Mouse (Mus musculus) embryonic fibroblast, embryonic 13.5 days (primary cell): Measurements from ENCODE around the gene Gpr155. TPM values are rescaled to one million over a fixed set of nuclear protein-coding genes. Genes with fewer than 3 reads are reported as not detected.

Source experiments
- H3K27ac ChIP-seq: 2 replicates; pipeline ENCODE4 v1.5.1; 2012; ENCODE audit warnings: low read length, control low read depth, inconsistent platforms; ENCODE audit not compliant: insufficient read depth
- H3K4me1 ChIP-seq: 2 replicates; pipeline ENCODE4 v1.6.1; 2011; ENCODE audit warnings: low read length; ENCODE audit not compliant: control insufficient read depth, insufficient read depth
- H3K4me3 ChIP-seq: 2 replicates; pipeline ENCODE4 v1.5.1; 2011; ENCODE audit warnings: mild to moderate bottlenecking, control low read depth, low read length; ENCODE audit not compliant: insufficient read depth
- CTCF ChIP-seq: IDR thresholded peaks from 2 replicates; pipeline ENCODE4 v1.5.1; 2011; ENCODE audit warnings: mild to moderate bottlenecking, control low read depth, low read length, moderate library complexity, borderline replicate concordance; ENCODE audit not compliant: insufficient read depth
- POLR2A ChIP-seq: IDR thresholded peaks from 2 replicates; pipeline ENCODE4 v1.6.1; 2011; ENCODE audit warnings: low read depth, mild to moderate bottlenecking, control low read depth, low read length, moderate library complexity
- polyA plus RNA-seq: library from polyadenylated mRNA; stranded (reverse); fragments of >200 nt; gene quantifications from 2 replicates; pipeline ENCODE4 v1.2.4, GENCODE M21; 2011; ENCODE audit warnings: low read depth; ENCODE audit not compliant: missing spikeins, insufficient read length

Gene Gpr155
- 1.6 and 1.8 TPM in 2 replicates for polyA plus RNA-seq

DNA sequence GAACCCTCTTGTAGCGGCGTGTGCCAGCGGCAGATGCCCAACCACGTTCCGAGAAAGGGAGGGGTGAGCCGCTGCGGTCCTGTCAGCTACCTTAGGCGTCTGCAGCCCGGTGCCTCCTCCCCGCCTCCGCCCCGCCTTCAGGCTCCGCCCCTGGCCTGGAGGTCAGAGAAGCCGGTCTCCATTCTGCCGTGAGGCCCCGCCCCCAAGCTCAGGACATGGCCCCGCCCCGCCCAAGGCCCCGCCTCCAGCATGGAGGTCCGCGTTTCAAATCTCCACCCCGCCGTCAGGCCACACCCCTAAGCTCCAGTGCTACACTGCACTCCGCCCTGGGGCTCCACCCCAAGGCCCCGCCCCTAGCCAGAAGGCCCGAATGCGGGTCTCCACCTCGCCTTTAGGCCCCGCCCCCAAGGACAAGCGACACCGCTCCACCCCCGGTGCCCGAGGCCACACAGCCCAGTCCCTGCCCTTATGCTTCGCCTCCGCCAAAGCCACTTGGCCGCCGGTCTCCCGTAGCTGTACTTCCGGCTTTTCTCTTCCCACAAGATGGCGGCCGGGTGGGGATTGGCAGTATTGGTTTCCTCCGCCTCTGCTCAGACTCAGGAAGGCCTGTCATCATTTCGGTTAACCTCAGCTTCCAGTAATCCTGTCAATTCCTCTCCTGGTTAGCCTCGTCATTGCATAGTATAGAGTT lies at the start of gene Gpr155:
Gpr155 (minus strand) TSS at position 217 of the 691 bp plus-strand sequence.
- peak; percentile 83 for TF ChIP-seq POLR2A
- no peak for TF ChIP-seq CTCF
- H3K27ac ChIP-seq, result peak within 1 kb of the TSS; percentile 61
- H3K4me3 ChIP-seq, result peak within 1 kb of the TSS; percentile 64
- no peaks in the 10 kb centered on the region for H3K4me1 ChIP-seq

DNA sequence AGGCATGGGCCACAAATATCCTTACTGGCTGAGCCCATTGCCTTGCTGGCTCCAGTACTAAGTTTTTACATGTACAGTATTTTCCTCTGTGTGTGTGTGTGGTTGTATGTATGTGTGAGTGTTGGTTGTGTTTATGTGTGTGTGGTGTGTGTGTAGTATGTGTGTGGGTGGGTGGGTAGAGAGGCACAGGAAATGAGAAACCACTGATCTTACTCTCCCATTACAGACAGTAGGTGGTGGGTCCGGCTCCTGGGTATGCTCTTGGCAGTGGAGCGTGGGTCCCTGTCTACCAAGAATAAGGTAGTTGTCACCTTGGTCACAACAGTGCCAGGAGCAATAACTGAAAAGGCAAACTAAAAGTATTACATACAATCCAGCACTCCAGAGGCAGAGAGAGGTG lies 49.5 kb upstream of the Gpr155 start:
- Histone ChIP-seq H3K4me1 (no peaks in the 10 kb centered on the region; the same call in 1 of the 2 replicates), H3K4me3 (no peak overlapping the region), H3K27ac (no peak overlapping the region)
- no peak for TF ChIP-seq POLR2A
- TF ChIP-seq CTCF, result no peak

DNA sequence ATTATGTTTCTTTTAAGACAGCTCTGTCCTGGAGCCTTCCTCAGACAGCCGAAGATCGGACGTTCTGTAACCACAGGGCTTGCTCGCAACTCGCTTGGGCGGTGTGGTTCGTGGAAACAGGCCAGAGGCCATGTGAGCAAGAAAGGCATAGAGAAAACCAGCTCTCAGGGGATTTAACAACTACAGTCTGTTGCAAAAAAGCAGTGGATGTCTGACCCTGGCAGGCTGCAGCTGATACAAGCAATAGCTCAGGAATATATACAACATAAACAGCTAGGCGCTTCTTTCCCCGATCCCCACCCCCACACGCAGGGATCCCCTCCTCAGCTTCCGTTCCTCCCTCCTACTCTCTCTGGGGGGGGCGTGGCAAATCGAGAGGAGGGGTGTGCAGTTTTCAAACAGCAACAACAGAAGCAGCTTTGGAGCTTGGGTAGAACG lies 45.6 kb upstream of the Gpr155 start:
- no peak overlapping the region for H3K4me3 ChIP-seq
- peaks cover 4% of the 10 kb centered on the region for H3K4me1 ChIP-seq
- TF ChIP-seq POLR2A (no peak), CTCF (no peak)
- H3K27ac ChIP-seq, result no peak overlapping the region

DNA sequence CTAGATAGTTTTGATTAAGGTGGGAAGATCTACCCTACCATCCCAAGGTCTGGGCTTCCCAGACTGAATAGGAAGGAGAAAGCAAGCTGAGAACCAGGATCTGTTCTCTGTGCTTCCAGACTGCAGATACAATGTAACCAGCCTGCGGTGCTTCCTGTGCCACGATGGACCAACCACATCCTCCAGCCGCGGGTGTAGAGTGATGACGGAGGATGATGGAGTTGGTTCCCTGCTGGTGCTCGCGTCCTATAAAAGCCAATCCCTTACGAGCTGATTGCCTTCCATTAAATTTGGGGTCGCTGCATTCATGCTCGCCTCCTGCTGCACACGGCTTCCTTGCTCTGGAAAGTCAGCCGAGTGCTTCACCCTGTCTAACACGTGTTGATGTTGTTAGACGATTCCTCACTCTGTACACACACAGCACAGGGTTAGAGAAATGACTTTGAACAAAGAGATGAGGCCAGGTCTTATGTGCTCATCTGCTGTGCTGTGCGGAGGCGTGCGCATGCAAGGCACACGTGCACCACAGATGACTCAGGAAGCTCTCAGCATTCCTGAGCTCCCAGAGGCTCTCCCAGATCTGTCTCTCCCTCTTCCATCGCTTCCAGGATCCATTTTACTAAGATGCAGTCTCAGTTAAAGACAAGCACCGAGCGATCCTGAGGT lies 42.6 kb upstream of the Gpr155 start:
- Histone ChIP-seq H3K27ac (peak overlapping the region; percentile 45), H3K4me3 (no peak overlapping the region), H3K4me1 (peaks cover 4% of the 10 kb centered on the region)
- TF ChIP-seq POLR2A (no peak), CTCF (no peak)

DNA sequence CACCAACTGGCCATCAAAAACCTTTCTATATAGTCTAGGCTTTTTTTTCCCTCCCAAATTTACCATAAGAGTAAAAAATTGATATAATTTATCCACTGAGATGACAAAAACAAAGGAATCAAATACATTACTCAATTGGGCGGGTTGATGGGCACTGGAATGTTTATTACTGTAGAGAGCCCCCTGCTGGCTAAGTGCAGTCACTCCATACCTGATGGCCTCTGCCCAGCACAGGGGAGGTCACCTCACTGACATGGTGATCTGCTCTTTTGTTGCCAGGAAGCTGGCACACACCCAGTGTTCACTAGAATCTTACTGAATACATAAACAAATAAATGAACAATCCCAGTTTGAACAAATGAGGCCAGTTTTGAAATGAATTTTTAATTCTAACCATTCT lies 40.9 kb upstream of the Gpr155 start:
- Histone ChIP-seq H3K4me1 (peaks cover 4% of the 10 kb centered on the region), H3K4me3 (no peak overlapping the region), H3K27ac (no peak overlapping the region)
- TF ChIP-seq POLR2A (no peak), CTCF (peak; percentile 53; the same call in 1 of the 2 replicates)

DNA sequence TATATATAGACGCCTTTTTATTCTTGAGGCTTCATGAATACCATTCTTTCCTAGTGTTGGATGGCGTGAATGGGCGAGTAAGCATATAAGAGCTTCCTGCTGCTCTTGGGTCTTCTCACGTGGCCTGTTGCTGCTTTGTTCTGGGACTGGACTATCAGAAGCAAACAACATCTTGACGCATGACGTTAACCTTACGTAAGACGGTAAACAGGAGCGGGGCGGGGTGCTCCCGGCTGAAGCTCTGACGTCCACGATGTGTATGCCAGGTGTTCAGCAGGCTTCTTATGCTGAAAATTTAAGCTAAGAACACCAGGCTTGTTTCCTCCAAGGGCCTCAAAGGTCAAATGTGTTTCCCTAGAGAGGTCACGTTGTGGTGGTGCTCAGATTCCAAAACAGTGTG lies 39.5 kb upstream of the Gpr155 start:
- Histone ChIP-seq H3K27ac (no peak overlapping the region), H3K4me3 (no peak overlapping the region), H3K4me1 (peaks cover 4% of the 10 kb centered on the region)
- TF ChIP-seq CTCF, result no peak

DNA sequence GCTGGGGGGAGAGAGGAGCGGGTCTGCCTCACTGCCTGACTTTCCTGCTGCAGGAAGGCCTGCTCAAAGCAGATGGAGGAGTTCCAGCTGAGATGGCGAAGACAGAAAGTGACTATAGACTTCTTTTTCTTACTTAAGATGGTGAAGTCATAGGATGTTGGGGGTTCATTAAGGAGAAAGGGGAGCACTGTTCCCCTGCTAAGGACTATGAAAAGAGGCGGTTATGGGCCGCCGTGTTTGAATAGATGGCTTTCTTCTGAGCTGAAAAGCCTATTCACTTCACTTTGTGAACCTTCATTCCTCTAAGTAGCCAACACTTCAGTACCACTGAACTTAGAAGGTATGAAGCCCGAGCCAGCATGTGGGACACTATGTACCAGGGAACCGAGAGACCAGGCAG lies 33.4 kb upstream of the Gpr155 start:
- TF ChIP-seq POLR2A (no peak), CTCF (no peak)
- no peak overlapping the region for H3K27ac ChIP-seq
- H3K4me1 ChIP-seq, result no peaks in the 10 kb centered on the region
- H3K4me3 ChIP-seq, result no peak overlapping the region

DNA sequence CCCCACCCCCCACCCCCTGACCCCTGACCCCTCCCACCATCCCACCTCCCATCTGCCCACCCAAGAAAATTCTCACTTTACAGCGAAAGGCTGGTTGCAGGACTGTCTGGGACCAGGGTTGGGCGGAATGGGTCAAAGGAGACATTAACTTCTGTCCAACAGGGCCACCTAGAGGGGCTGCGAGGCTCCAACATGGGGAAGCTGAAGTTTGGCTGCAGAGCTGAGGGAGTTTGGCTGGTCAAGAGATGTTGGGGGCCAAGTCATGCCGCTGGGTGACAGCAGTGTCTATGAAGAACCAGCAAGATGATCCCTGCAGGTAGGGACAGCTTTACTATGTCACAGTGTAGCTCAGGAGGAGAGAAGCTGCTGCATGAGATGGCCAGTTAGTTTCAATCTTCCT lies 32.9 kb upstream of the Gpr155 start:
- TF ChIP-seq POLR2A (no peak), CTCF (no peak)
- H3K4me3 ChIP-seq, result no peak overlapping the region
- H3K27ac ChIP-seq, result no peak overlapping the region
- no peaks in the 10 kb centered on the region for H3K4me1 ChIP-seq

DNA sequence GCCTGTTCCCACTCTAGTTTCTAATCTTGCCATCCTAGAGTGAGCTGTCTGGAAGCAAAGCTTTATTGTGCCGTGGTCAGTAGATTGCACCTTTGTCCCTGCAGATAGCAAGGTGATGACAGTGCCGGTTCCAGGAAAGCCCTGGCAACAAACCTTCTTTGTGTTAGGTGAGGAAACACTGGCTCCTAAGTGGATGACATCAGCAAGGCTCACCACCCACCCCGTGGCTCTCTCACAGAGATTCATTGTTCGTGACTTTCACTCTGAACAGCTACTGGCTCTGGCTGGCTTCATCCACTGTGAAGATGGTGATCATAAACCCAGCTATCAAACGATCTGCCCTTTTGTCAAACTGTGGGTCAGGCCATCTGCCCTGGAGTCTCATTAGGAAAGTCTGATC lies 29.5 kb upstream of the Gpr155 start:
- TF ChIP-seq CTCF (no peak), POLR2A (no peak)
- H3K4me3 ChIP-seq, result no peak overlapping the region
- no peaks in the 10 kb centered on the region for H3K4me1 ChIP-seq
- H3K27ac ChIP-seq, result no peak overlapping the region

DNA sequence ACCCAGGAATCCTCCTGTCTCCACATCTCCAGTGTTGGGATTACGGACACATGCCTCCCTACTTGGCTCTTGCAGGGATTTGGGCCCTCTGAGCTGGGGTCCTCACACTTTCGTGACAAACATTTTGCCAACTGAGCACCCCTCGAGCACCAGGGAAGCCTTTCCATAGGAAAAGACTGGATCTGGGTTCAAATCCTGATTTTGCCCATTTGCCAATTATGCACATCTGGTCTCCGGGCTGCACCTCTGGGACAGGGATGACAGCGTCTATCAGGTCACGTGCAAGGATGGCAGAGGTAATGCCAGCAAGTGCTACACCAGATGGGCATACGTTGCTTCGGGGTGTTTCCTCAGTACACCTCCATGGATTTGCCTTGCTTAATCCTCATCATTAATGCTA lies 23.7 kb upstream of the Gpr155 start:
- H3K4me3 ChIP-seq, result no peak overlapping the region
- TF ChIP-seq POLR2A, result no peak
- TF ChIP-seq CTCF, result no peak
- H3K27ac ChIP-seq, result no peak overlapping the region
- no peaks in the 10 kb centered on the region for H3K4me1 ChIP-seq
